Mouse (Mus musculus) kidney, adult 2 months (tissue): ENCODE measurements around the gene Ptprg.

Source experiments
- CTCF ChIP-seq: fragments of 200-500 bp; conservative IDR thresholded peaks from 2 replicates; pipeline ENCODE4 v1.5.1; 2011; ENCODE audit warnings: low read depth, mild to moderate bottlenecking, control low read depth, low read length, moderate library complexity, mixed read lengths; ENCODE audit not compliant: insufficient read depth, insufficient read length
- POLR2A ChIP-seq: fragments of 200-500 bp; IDR thresholded peaks from one replicate; pipeline ENCODE4 v1.6.1; 2011; ENCODE audit warnings: low read depth, low read length, control low read depth

DNA sequence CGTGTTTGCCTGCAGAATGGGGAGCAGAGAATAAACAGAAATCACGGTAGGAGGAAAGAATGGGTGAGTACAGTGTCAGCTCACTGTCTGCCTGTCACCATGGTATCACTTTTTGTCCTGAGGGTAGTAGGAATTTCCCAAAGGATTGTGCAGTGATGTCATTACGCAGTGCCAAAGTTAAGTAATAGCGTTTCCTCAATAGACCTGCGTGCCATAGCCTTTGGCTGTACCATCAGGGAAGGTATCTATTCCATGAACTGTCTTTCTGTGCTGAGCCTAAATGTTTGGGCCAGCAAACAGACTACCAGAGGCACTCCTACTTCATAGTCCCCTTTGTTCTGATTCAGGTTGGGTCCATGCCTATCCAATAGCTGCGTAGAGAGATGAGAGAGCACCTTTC is 223.2 kb downstream of the Ptprg start:
- TF ChIP-seq CTCF, result no peak
- no peak for TF ChIP-seq POLR2A
